Mouse (Mus musculus): ENCODE results near the gene Cers5.

DNA sequence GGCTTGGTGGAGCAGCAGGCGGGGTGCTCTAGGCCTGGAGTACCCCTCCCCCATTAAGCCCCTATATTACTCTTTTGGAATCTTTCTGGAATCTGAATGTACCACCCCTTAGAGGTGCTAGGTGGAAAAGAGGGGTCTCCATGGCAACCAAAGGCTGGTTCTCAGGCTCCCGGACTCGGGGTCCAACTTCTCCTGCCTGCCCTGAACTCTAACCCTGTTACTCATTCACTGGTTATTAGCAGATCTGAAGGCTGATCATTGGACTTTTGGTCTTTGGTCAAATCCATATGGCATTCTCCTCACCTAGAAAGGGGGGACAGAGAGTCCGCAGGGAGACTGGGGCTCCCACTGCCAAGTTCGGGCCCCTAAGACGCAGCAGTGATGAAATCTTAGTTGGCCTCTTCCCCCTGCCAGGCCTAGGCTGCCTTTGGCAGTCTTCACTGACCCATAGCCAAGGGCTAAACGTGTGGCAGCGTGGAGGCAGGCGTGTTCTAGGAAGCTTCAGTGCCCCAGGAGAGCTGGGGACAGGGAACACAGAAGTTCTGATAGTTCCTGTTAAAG, 54.1 kb downstream of the Cers5 start:
- TF ChIP-seq CTCF (IDR thresholded peaks at IDR 0.05; ENCODE audit: low read depth, low read length), result no peak
- TF ChIP-seq POLR2A (IDR thresholded peaks at IDR 0.05; ENCODE audit: borderline replicate concordance, low read depth, low read length), result no peak
